Mouse (Mus musculus) liver, embryonic 13.5 days (tissue): ENCODE results near the gene Tdrkh. TPM values are rescaled to one million over a fixed set of nuclear protein-coding genes. Genes with fewer than 3 reads are reported as not detected.
A peak's percentile ranks its signal among the peaks of the same experiment; 100 is the strongest.

Source experiments
- ATAC-seq: fragments of 200-750 bp; cut with Nextera tagmentation; 2 replicates; pipeline ENCODE4 v1.8.0; 2017; ENCODE audit warnings: low read depth, mild to moderate bottlenecking, moderate number of reproducible peaks, moderate library complexity
- DNase-seq: peaks from one replicate; pipeline ENCODE4 v3.0.0; 2022
- H3K27ac ChIP-seq: fragments of 300-500 bp; sonication (generic); 2 replicates; pipeline ENCODE4 v1.5.1; 2015; ENCODE audit warnings: moderate library complexity, mild to moderate bottlenecking, inconsistent platforms
- H3K27me3 ChIP-seq: fragments of 300-500 bp; sonication (generic); 2 replicates; pipeline ENCODE4 v1.6.1; 2015; ENCODE audit warnings: mild to moderate bottlenecking, inconsistent platforms
- H3K36me3 ChIP-seq: fragments of 300-500 bp; sonication (generic); 2 replicates; pipeline ENCODE4 v1.6.1; 2015; ENCODE audit warnings: mild to moderate bottlenecking, inconsistent platforms
- H3K4me1 ChIP-seq: fragments of 300-500 bp; sonication (generic); replicated peaks from 2 replicates; pipeline ENCODE4 v1.6.1; 2015; ENCODE audit warnings: inconsistent platforms
- H3K4me2 ChIP-seq: fragments of 300-500 bp; sonication (generic); 2 replicates; pipeline ENCODE4 v1.6.1; 2015; ENCODE audit warnings: inconsistent platforms, mild to moderate bottlenecking, moderate library complexity
- H3K4me3 ChIP-seq: fragments of 300-500 bp; sonication (generic); replicated peaks from 2 replicates; pipeline ENCODE4 v1.5.1; 2015; ENCODE audit warnings: mild to moderate bottlenecking, inconsistent platforms
- H3K9ac ChIP-seq: fragments of 300-500 bp; sonication (generic); 2 replicates; pipeline ENCODE4 v1.6.1; 2015; ENCODE audit warnings: mild to moderate bottlenecking, inconsistent platforms
- H3K9me3 ChIP-seq: fragments of 300-500 bp; sonication (generic); replicated peaks from 2 replicates; pipeline ENCODE4 v1.6.1; 2016; ENCODE audit warnings: inconsistent platforms
- WGBS: fragments of 180-500 bp; shearing (Covaris S2); methylation state at CpG from one replicate; pipeline ENCODE4 v1.1.7; 2015; ENCODE audit not compliant: insufficient replicate concordance; 5-methylcytosine and 5-hydroxymethylcytosine counted together
- polyA plus RNA-seq: library from polyadenylated mRNA; unstranded; fragments of >200 nt; fragmentation: Nextera tagmentation; extraction: Ambion mirVana; gene quantifications from 2 replicates; pipeline ENCODE4 v1.2.1, GENCODE M21; 2015

Gene Tdrkh
- polyA plus RNA-seq, 1 experiment from 2014 or later: 9.5 TPM

- no peak for DNase-seq
- H3K9me3 ChIP-seq: no peaks in the 10 kb centered on the region
- H3K9ac ChIP-seq: no peak overlapping the region
- no peaks in the 10 kb centered on the region; the same call in 1 of the 2 replicates for H3K27me3 ChIP-seq
- ATAC-seq: no peak
- H3K27ac ChIP-seq: no peak overlapping the region
- H3K36me3 ChIP-seq: no peaks in the 10 kb centered on the region
- no peaks in the 10 kb centered on the region for H3K4me1 ChIP-seq
- 70% methylated on average over 11 of the region's 11 CpGs for WGBS
- H3K4me2 ChIP-seq: no peak overlapping the region
- no peak overlapping the region for H3K4me3 ChIP-seq
Observed at GRCm38 (mm10) chr3:94463926-94464578, 51.0 kb downstream of the Tdrkh start.

DNA sequence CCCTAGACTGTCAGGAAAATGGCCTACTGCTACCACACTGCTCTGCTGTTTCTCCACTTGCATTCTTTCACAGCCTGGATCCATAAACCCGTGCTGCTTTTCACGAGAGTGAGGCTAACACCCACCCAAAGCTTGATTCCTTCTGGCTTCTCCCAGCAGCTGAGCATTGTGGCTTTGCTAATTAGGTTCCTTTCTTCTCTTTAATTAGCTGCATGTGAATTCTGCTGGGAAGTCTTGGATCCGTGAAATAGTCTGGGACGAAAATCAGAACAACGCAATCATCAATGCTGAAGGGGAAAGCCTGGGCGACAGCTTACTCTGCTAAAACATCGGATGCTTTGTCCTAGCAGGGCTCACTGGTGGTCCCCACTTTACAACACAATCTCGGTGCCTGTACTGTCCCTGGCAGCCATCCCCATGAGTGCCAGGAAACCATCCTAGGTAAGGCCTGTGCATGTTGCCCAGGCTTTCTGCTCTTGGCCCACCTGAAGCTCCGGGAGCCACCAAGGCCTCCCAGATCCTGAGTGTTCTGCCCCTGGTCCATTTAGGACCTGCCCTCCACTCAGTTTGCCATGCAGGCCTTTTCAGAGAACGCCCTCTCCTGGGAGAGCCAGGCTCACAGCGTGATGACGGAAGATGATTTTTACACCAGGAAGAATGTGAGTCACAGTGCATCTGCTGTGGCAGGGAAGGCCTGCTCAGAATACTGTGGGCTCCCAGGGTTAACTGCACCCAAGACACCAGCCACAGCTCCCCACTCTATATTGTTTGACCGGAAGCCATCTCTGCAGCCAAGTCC, 52.8 kb downstream of the Tdrkh start:
- no peak for DNase-seq

DNA sequence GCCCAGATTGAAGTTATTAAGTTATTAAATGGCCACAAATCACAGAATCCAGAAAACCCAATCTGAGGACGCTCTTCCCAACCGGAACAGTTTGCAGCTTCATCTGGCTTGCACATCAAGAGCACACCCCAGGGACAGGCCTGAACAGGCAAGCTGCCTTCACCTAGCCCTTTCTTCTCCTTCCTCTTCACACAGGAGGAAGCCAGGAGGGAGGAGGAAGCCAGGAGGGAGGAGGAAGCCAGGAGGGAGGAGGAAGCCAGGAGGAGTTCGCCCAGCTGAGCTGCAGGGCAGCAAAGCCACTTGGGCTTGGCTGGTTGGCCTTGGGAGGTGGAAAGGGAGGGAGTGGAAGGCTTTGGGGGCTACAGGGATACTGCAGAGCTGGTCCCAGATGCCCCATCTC, 55.9 kb downstream of the Tdrkh start:
- DNase-seq (no peak), ATAC-seq (no peak)
- H3K27me3 ChIP-seq: peaks cover 7% of the 10 kb centered on the region
- no peak overlapping the region for H3K27ac ChIP-seq
- H3K9me3 ChIP-seq: no peaks in the 10 kb centered on the region
- H3K9ac ChIP-seq: no peak overlapping the region
- H3K4me1 ChIP-seq: peaks cover 6% of the 10 kb centered on the region; the same call in 1 of the 2 replicates
- WGBS: 35% methylated on average over 3 of the region's 3 CpGs
- H3K4me3 ChIP-seq: no peak overlapping the region
- H3K4me2 ChIP-seq: no peak overlapping the region
- H3K36me3 ChIP-seq: no peaks in the 10 kb centered on the region

More for the DNA sequence above, 52.8 kb downstream of the Tdrkh start:
- 61% methylated on average over 13 of the region's 13 CpGs for WGBS
- ATAC-seq: no peak
- H3K4me2 ChIP-seq: no peak overlapping the region
- no peaks in the 10 kb centered on the region; the same call in 1 of the 2 replicates for H3K27me3 ChIP-seq
- no peaks in the 10 kb centered on the region for H3K36me3 ChIP-seq
- H3K4me1 ChIP-seq: no peaks in the 10 kb centered on the region
- H3K4me3 ChIP-seq: no peak overlapping the region
- no peak overlapping the region for H3K9ac ChIP-seq
- H3K9me3 ChIP-seq: no peaks in the 10 kb centered on the region
- no peak overlapping the region for H3K27ac ChIP-seq

- WGBS: 14% methylated on average over 28 of the region's 28 CpGs
- ATAC-seq (0 out of 2 replicates have a peak, but pooled peaks have one; percentile 45), DNase-seq (no peak)
- peaks cover 14% of the 10 kb centered on the region for H3K27me3 ChIP-seq
- H3K4me3 ChIP-seq: no peak overlapping the region
- H3K27ac ChIP-seq: no peak overlapping the region
- H3K9me3 ChIP-seq: no peaks in the 10 kb centered on the region
- no peaks in the 10 kb centered on the region for H3K36me3 ChIP-seq
- H3K4me1 ChIP-seq: peaks cover 11% of the 10 kb centered on the region
- H3K9ac ChIP-seq: no peak overlapping the region
- H3K4me2 ChIP-seq: no peak overlapping the region
Observed at GRCm38 (mm10) chr3:94472447-94473114, 59.5 kb downstream of the Tdrkh start.

GRCm38 (mm10) chr3:94473115-94473505, 60.0 kb downstream of the Tdrkh start:
- 54% methylated on average over 10 of the region's 10 CpGs for WGBS
- Histone ChIP-seq H3K4me3 (no peak overlapping the region), H3K27ac (no peak overlapping the region), H3K4me2 (no peak overlapping the region), H3K4me1 (peaks cover 16% of the 10 kb centered on the region), H3K9me3 (no peaks in the 10 kb centered on the region), H3K27me3 (peaks cover 14% of the 10 kb centered on the region), H3K36me3 (no peaks in the 10 kb centered on the region), H3K9ac (no peak overlapping the region)
- no peak for ATAC-seq
- DNase-seq: no peak

- no peak overlapping the region for H3K4me2 ChIP-seq
- H3K4me3 ChIP-seq: no peak overlapping the region
- H3K9me3 ChIP-seq: no peaks in the 10 kb centered on the region
- H3K9ac ChIP-seq: no peak overlapping the region
- DNase-seq (no peak), ATAC-seq (no peak)
- peaks cover 22% of the 10 kb centered on the region for H3K4me1 ChIP-seq
- WGBS: 33% methylated on average over 5 of the region's 5 CpGs
- peaks cover 20% of the 10 kb centered on the region for H3K27me3 ChIP-seq
- H3K27ac ChIP-seq: no peak overlapping the region
- no peaks in the 10 kb centered on the region for H3K36me3 ChIP-seq
Observed at GRCm38 (mm10) chr3:94473567-94474232, 60.6 kb downstream of the Tdrkh start.

DNA sequence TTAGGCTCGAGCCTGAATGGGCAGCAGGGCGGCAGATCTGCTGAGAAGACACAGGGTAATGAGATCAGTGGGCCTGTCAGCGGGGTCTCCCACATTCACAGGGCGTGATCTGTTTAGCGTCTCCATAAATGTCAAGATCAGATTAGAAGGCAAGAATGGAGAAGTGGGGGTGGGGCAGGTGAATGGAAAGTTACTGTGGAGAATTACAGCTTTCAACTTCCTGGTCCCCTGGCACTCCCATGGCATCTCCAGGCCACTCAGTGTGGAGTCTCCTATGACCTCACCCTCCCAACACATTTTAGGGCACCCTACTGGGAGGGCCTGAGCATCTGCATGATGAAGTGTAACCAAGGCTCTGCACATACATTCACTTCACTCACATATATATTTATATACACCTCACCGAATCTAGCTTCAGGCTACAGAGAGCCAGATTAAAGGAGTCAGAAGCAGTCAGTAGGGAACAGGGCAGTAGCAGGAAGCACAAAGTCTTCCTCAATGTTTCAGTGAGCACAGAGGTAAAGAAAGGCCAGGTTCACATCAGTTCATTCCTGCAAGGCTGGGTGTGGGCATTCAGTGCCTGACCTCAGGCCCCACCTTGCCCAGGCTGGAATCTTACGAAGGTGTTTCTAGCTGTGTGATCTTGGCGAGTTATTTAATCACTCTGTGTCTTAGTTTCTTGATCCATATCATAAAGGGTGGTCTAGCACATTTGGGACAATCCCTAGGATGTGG, 63.4 kb downstream of the Tdrkh start:
- Histone ChIP-seq H3K4me3 (no peak overlapping the region), H3K9ac (no peak overlapping the region), H3K4me1 (peaks cover 22% of the 10 kb centered on the region), H3K9me3 (no peaks in the 10 kb centered on the region), H3K27ac (no peak overlapping the region), H3K27me3 (peaks cover 47% of the 10 kb centered on the region), H3K4me2 (no peak overlapping the region), H3K36me3 (no peaks in the 10 kb centered on the region)
- ATAC-seq (no peak), DNase-seq (no peak)
- 43% methylated on average over 8 of the region's 8 CpGs for WGBS

DNA sequence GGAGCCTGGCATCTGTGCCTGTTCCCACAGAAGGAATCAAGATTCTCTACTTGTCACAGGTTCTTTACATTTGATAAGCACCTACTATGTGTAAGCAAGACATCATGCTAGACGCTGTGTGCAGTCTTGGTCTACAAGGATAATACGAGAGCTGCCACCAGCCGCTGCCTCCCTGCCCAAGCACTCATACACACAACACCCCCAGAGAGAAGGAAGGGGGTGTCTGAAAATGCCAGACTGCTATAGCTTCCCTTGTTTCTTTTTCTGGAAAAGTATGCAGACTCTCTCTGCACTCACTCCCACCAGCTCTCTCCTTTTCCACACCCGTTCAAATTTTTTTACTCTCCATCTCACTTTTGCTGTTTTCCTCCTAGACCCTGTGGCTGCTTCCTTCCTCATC, 64.4 kb downstream of the Tdrkh start:
- ATAC-seq (no peak), DNase-seq (no peak)
- peaks cover 47% of the 10 kb centered on the region for H3K27me3 ChIP-seq
- no peak overlapping the region for H3K27ac ChIP-seq
- H3K36me3 ChIP-seq: no peaks in the 10 kb centered on the region
- H3K9ac ChIP-seq: no peak overlapping the region
- 57% methylated on average over 4 of the region's 4 CpGs for WGBS
- no peak overlapping the region for H3K4me3 ChIP-seq
- H3K4me2 ChIP-seq: no peak overlapping the region
- H3K9me3 ChIP-seq: no peaks in the 10 kb centered on the region
- H3K4me1 ChIP-seq: peaks cover 22% of the 10 kb centered on the region

- peaks cover 21% of the 10 kb centered on the region for H3K4me1 ChIP-seq
- H3K9me3 ChIP-seq: no peaks in the 10 kb centered on the region
Observed at GRCm38 (mm10) chr3:94477981-94478422, 64.9 kb downstream of the Tdrkh start, which contains the start of gene Celf3. Celf3 (plus strand) TSS chr3:94478295.

GRCm38 (mm10) chr3:94478591-94479169, 65.6 kb downstream of the Tdrkh start:
- H3K4me2 ChIP-seq: peak overlapping the region; percentile 26; the same call in 1 of the 2 replicates
- H3K36me3 ChIP-seq: no peaks in the 10 kb centered on the region
- DNase-seq (no peak), ATAC-seq (no peak)
- H3K27ac ChIP-seq: no peak overlapping the region
- H3K4me3 ChIP-seq: no peak overlapping the region
- WGBS: 20% methylated on average over 9 of the region's 9 CpGs
- H3K9ac ChIP-seq: no peak overlapping the region
- peaks cover 19% of the 10 kb centered on the region for H3K4me1 ChIP-seq
- peaks cover 42% of the 10 kb centered on the region for H3K27me3 ChIP-seq
- H3K9me3 ChIP-seq: no peaks in the 10 kb centered on the region

More at GRCm38 (mm10) chr3:94477981-94478422, 64.9 kb downstream of the Tdrkh start, which contains the start of gene Celf3:
- Histone ChIP-seq H3K9ac (no peak within 1 kb of the TSS), H3K27me3 (peaks cover 44% of the 10 kb centered on the region), H3K4me2 (peak within 1 kb of the TSS; percentile 26; the same call in 1 of the 2 replicates), H3K36me3 (no peaks in the 10 kb centered on the region), H3K27ac (no peak within 1 kb of the TSS), H3K4me3 (no peak within 1 kb of the TSS)
- DNase-seq (peak; percentile 35), ATAC-seq (peak; percentile 66)
- WGBS: 3% methylated on average over 14 of the region's 14 CpGs
